Mouse (Mus musculus) intestine, embryonic 14.5 days (tissue): ENCODE data around the gene Nedd4. TPM values are rescaled to one million over a fixed set of nuclear protein-coding genes. Genes with fewer than 3 reads are reported as not detected.

Source experiments
- ATAC-seq: fragments of 200-750 bp; cut with Nextera tagmentation; replicated peaks from 2 replicates; pipeline ENCODE4 v1.8.0; 2017; ENCODE audit warnings: low read depth, moderate number of reproducible peaks, moderate TSS enrichment, moderate library complexity; ENCODE audit not compliant: low FRiP score, low TSS enrichment
- DNase-seq: peaks from one replicate; pipeline ENCODE4 v3.0.0-alpha.2; 2018; ENCODE audit warnings: low spot score
- H3K27ac ChIP-seq: fragments of 300-500 bp; sonication (generic); 2 replicates; pipeline ENCODE4 v1.5.1; 2014; ENCODE audit warnings: low read depth, mild to moderate bottlenecking, control low read depth
- H3K27me3 ChIP-seq: fragments of 300-500 bp; sonication (generic); replicated peaks from 2 replicates; pipeline ENCODE4 v1.6.1; 2014; ENCODE audit warnings: low read length, control low read depth; ENCODE audit not compliant: control insufficient read depth, insufficient read depth
- H3K36me3 ChIP-seq: fragments of 300-500 bp; sonication (generic); 2 replicates; pipeline ENCODE4 v1.6.1; 2014; ENCODE audit warnings: low read length, control low read depth; ENCODE audit not compliant: control insufficient read depth, insufficient read depth
- H3K4me1 ChIP-seq: fragments of 300-500 bp; sonication (generic); replicated peaks from 2 replicates; pipeline ENCODE4 v1.6.1; 2014; ENCODE audit warnings: low read length, control low read depth, mixed read lengths; ENCODE audit not compliant: control insufficient read depth, insufficient read depth
- H3K4me2 ChIP-seq: fragments of 300-500 bp; sonication (generic); 2 replicates; pipeline ENCODE4 v1.6.1; 2014; ENCODE audit warnings: low read length
- H3K4me3 ChIP-seq: fragments of 300-500 bp; sonication (generic); 2 replicates; pipeline ENCODE4 v1.5.1; 2014; ENCODE audit warnings: low read depth, low read length, control low read depth, mixed read lengths
- H3K9ac ChIP-seq: fragments of 300-500 bp; sonication (generic); 2 replicates; pipeline ENCODE4 v1.6.1; 2014; ENCODE audit warnings: mild to moderate bottlenecking, low read length
- H3K9me3 ChIP-seq: fragments of 300-500 bp; sonication (generic); 2 replicates; pipeline ENCODE4 v1.6.1; 2016; ENCODE audit warnings: low read length, control low read depth; ENCODE audit not compliant: control insufficient read depth
- WGBS: fragments of 180-500 bp; shearing (Covaris S2); extraction: QIAGEN DNeasy Blood & Tissue Kit; methylation state at CpG from one replicate; pipeline ENCODE4 v1.1.7; 2014; 5-methylcytosine and 5-hydroxymethylcytosine counted together
- polyA plus RNA-seq: library from polyadenylated mRNA; unstranded; fragments of >200 nt; fragmentation: Nextera tagmentation; extraction: Ambion mirVana; gene quantifications from 2 replicates; pipeline ENCODE4 v1.2.1, GENCODE M21; 2014

Gene Nedd4
- polyA plus RNA-seq, 1 experiment from 2014 or later: 671 TPM

- no peaks in the 10 kb centered on the region for H3K36me3 ChIP-seq
- H3K27me3 ChIP-seq: no peaks in the 10 kb centered on the region
- H3K4me3 ChIP-seq: no peak overlapping the region
- WGBS: 5% methylated on average over 3 of the region's 3 CpGs
- peak overlapping the region; percentile 43; the same call in 1 of the 2 replicates for H3K27ac ChIP-seq
- DNase-seq (peak; percentile 72), ATAC-seq (0 out of 2 replicates have a peak, but pooled peaks have one; percentile 45)
- no peak overlapping the region for H3K4me2 ChIP-seq
- peaks cover 23% of the 10 kb centered on the region for H3K4me1 ChIP-seq
- no peaks in the 10 kb centered on the region for H3K9me3 ChIP-seq
- no peak overlapping the region for H3K9ac ChIP-seq
Observed at GRCm38 (mm10) chr9:72763050-72763718, 101.0 kb downstream of the Nedd4 start.

- H3K27me3 ChIP-seq: no peaks in the 10 kb centered on the region
- H3K27ac ChIP-seq: no peak overlapping the region
- peak overlapping the region; percentile 25 for H3K4me3 ChIP-seq
- peak overlapping the region; percentile 25; the same call in 1 of the 2 replicates for H3K9ac ChIP-seq
- DNase-seq: peak; percentile 98
- peak overlapping the region; percentile 56 for H3K4me2 ChIP-seq
- H3K4me1 ChIP-seq: peaks cover 18% of the 10 kb centered on the region
- H3K9me3 ChIP-seq: no peaks in the 10 kb centered on the region
- peak; percentile 57 for ATAC-seq
- 1% methylated on average over 17 of the region's 17 CpGs for WGBS
- no peaks in the 10 kb centered on the region for H3K36me3 ChIP-seq
Observed at GRCm38 (mm10) chr9:72766789-72767349, 104.7 kb downstream of the Nedd4 start.

- Histone ChIP-seq H3K4me3 (no peak overlapping the region), H3K9ac (no peak overlapping the region), H3K36me3 (no peaks in the 10 kb centered on the region), H3K4me1 (peaks cover 11% of the 10 kb centered on the region; the same call in 1 of the 2 replicates), H3K27me3 (no peaks in the 10 kb centered on the region), H3K4me2 (no peak overlapping the region), H3K9me3 (no peaks in the 10 kb centered on the region), H3K27ac (no peak overlapping the region)
- ATAC-seq (no peak), DNase-seq (no peak)
- 73% methylated on average over 3 of the region's 4 CpGs for WGBS
Observed at GRCm38 (mm10) chr9:72775022-72775421, 112.9 kb downstream of the Nedd4 start.

DNA sequence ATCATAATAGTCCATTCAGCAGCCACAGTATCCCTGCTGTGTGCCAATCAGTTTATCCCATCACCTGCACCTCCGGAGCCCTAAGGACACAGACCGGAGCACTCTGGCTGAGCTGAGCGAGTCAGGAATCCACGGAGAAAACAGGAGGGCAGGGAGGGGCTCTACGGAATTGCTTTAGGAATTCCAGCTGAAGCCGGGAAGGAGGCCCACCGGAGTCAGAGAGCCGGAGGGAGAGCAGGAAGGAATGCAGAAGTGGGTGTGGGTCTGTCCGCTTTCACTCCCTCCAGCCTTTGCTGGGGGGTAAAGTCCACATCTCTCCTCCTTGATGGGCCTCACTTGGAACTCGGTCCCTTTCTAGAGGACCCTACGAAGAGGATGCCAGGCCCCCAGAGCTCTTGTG lies 116.9 kb downstream of the Nedd4 start:
- no peak overlapping the region for H3K4me3 ChIP-seq
- H3K27me3 ChIP-seq: no peaks in the 10 kb centered on the region
- H3K27ac ChIP-seq: peak overlapping the region; percentile 29; the same call in 1 of the 2 replicates
- H3K36me3 ChIP-seq: no peaks in the 10 kb centered on the region
- 21% methylated on average over 11 of the region's 11 CpGs for WGBS
- DNase-seq: peak; percentile 59
- no peak overlapping the region for H3K9ac ChIP-seq
- H3K9me3 ChIP-seq: no peaks in the 10 kb centered on the region
- peak; percentile 36 for ATAC-seq
- peaks cover 32% of the 10 kb centered on the region for H3K4me1 ChIP-seq
- peak overlapping the region; percentile 23; the same call in 1 of the 2 replicates for H3K4me2 ChIP-seq

- DNase-seq: no peak
Observed at GRCm38 (mm10) chr9:72779733-72780132, 117.6 kb downstream of the Nedd4 start.

DNA sequence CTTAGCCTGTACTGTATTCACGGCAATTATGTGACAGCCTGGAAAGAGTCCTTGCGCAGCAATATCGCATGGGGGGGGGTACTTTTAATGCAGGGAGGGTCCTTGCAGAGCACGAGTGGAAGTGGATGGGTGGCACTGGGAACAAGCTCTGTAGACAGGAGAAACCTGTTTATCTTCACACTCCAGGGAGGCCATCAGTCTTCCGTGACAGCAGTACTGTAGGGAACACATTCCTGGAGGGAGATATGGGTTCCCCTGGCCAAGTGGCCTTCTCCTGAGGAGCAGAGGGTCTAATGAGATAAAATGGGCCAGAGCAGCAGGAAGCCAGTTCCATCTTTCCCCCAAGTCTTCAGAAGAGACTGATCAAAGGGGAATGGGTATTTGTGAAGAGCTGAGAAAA lies 118.5 kb downstream of the Nedd4 start:
- DNase-seq (no peak), ATAC-seq (no peak)
- WGBS: 14% methylated on average over 5 of the region's 5 CpGs
- H3K9ac ChIP-seq: no peak overlapping the region
- H3K27ac ChIP-seq: peak overlapping the region; percentile 82
- H3K9me3 ChIP-seq: no peaks in the 10 kb centered on the region
- no peak overlapping the region for H3K4me3 ChIP-seq
- peak overlapping the region; percentile 28 for H3K4me2 ChIP-seq
- peaks cover 32% of the 10 kb centered on the region for H3K4me1 ChIP-seq
- no peaks in the 10 kb centered on the region for H3K36me3 ChIP-seq
- H3K27me3 ChIP-seq: no peaks in the 10 kb centered on the region

More at GRCm38 (mm10) chr9:72779733-72780132, 117.6 kb downstream of the Nedd4 start:
- 0 out of 2 replicates have a peak, but pooled peaks have one; percentile 13 for ATAC-seq
- Histone ChIP-seq H3K9ac (no peak overlapping the region), H3K9me3 (no peaks in the 10 kb centered on the region), H3K36me3 (no peaks in the 10 kb centered on the region), H3K27me3 (no peaks in the 10 kb centered on the region), H3K4me1 (peaks cover 32% of the 10 kb centered on the region), H3K27ac (peak overlapping the region; percentile 82), H3K4me3 (no peak overlapping the region), H3K4me2 (peak overlapping the region; percentile 28; the same call in 1 of the 2 replicates)
- 8% methylated on average over 4 of the region's 4 CpGs for WGBS

- no peaks in the 10 kb centered on the region for H3K27me3 ChIP-seq
- H3K9ac ChIP-seq: no peak overlapping the region
- ATAC-seq: no peak
- H3K4me2 ChIP-seq: peak overlapping the region; percentile 13; the same call in 1 of the 2 replicates
- peaks cover 32% of the 10 kb centered on the region for H3K4me1 ChIP-seq
- H3K27ac ChIP-seq: peak overlapping the region; percentile 43; the same call in 1 of the 2 replicates
- no peaks in the 10 kb centered on the region for H3K9me3 ChIP-seq
- WGBS: 18% methylated on average over 4 of the region's 4 CpGs
- no peak for DNase-seq
- H3K4me3 ChIP-seq: no peak overlapping the region
- no peaks in the 10 kb centered on the region for H3K36me3 ChIP-seq
Observed at GRCm38 (mm10) chr9:72781466-72781865, 119.3 kb downstream of the Nedd4 start.

DNA sequence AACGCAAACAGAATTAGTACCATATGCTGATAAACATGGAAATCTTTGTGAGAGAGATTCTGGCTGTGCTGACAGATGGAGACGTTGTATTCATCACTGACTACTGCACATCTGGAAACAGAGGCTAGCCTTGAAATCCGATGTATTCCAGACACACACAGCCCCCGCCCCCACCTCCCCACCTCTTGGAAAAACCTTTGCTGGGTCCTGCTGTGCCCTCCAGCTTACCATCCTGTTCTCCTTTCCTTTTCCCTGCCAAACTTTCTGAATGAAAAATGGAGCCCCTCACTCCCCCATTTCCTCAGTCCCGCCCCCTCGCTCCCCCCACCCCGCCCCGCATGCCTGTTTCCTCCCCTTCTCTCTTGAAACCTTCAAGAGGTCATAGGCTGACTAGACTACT lies 120.0 kb downstream of the Nedd4 start:
- DNase-seq: no peak
- H3K4me2 ChIP-seq: no peak overlapping the region; the same call in 1 of the 2 replicates
- no peaks in the 10 kb centered on the region for H3K36me3 ChIP-seq
- H3K27me3 ChIP-seq: no peaks in the 10 kb centered on the region
- whole genome bisulfite sequencing: 24% methylated on average over 8 of the region's 8 CpGs
- peaks cover 32% of the 10 kb centered on the region for H3K4me1 ChIP-seq
- ATAC-seq: no peak
- H3K4me3 ChIP-seq: no peak overlapping the region
- H3K9me3 ChIP-seq: no peaks in the 10 kb centered on the region
- H3K9ac ChIP-seq: no peak overlapping the region
- no peak overlapping the region for H3K27ac ChIP-seq
